Mouse (Mus musculus): ENCODE results near the gene Usp47. TPM values are rescaled to one million over a fixed set of nuclear protein-coding genes. Genes with fewer than 3 reads are reported as not detected.

Gene Usp47
- polyA plus RNA-seq, 1 experiment from 2014 or later, result 106 TPM

- Histone ChIP-seq H3K9ac (replicated peaks; ENCODE audit: low read length) (no peak overlapping the region), H3K27ac (replicated peaks; ENCODE audit: low read depth, low read length) (no peak overlapping the region), H3K9me3 (ENCODE audit: control insufficient read depth, low read length) (no peaks in the 10 kb centered on the region), H3K4me2 (ENCODE audit: low read length) (no peak overlapping the region), H3K4me1 (ENCODE audit: control insufficient read depth, insufficient read depth, low read length) (no peaks in the 10 kb centered on the region), H3K4me3 (replicated peaks; ENCODE audit: low read depth, low read length) (no peak overlapping the region), H3K36me3 (ENCODE audit: control insufficient read depth, insufficient read depth, low read length) (no peaks in the 10 kb centered on the region), H3K27me3 (ENCODE audit: control insufficient read depth, insufficient read depth, low read length) (no peaks in the 10 kb centered on the region)
- DNase-seq (no peak), ATAC-seq (ENCODE audit: low FRiP score, low TSS enrichment) (no peak)
- WGBS, result 77% methylated on average over 3 of the region's 3 CpGs
Observed at GRCm38 (mm10) chr7:112045794-112046388, 22.6 kb downstream of the Usp47 start.

DNA sequence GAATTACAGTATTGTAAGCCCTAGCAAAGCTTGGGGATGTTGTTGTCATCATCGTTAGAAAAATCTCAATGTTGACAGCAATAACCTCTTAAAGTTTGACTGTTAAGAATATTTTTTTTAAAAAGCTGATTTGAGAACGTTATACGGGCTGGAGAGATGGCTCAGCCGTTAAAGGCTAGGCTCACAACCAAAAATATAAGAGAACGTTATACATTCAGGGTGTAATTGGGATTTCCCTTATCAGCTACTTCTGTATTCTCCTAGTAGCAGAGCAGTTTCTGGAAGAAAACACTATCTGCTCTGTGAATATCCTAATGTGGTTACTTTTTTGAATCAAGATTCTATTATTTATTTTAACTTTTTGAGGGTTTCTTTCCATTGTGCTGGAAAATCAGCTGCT lies 25.3 kb downstream of the Usp47 start:
- Histone ChIP-seq H3K9ac (replicated peaks; ENCODE audit: low read length) (no peak overlapping the region), H3K4me1 (ENCODE audit: control insufficient read depth, insufficient read depth, low read length) (no peaks in the 10 kb centered on the region), H3K4me3 (replicated peaks; ENCODE audit: low read depth, low read length) (no peak overlapping the region), H3K4me2 (ENCODE audit: low read length) (no peak overlapping the region), H3K27ac (replicated peaks; ENCODE audit: low read depth, low read length) (no peak overlapping the region), H3K27me3 (ENCODE audit: control insufficient read depth, insufficient read depth, low read length) (no peaks in the 10 kb centered on the region), H3K9me3 (ENCODE audit: control insufficient read depth, low read length) (no peaks in the 10 kb centered on the region), H3K36me3 (ENCODE audit: control insufficient read depth, insufficient read depth, low read length) (no peaks in the 10 kb centered on the region)
- 96% methylated on average over 5 of the region's 5 CpGs for WGBS
- ATAC-seq (ENCODE audit: low FRiP score, low TSS enrichment) (no peak), DNase-seq (no peak)

GRCm38 (mm10) chr7:112053667-112054066 lies 30.4 kb downstream of the Usp47 start:
- H3K9ac ChIP-seq (replicated peaks; ENCODE audit: low read length), result no peak overlapping the region
- no peaks in the 10 kb centered on the region for H3K4me1 ChIP-seq (ENCODE audit: control insufficient read depth, insufficient read depth, low read length)
- H3K9me3 ChIP-seq (ENCODE audit: control insufficient read depth, low read length), result no peaks in the 10 kb centered on the region
- H3K4me2 ChIP-seq (ENCODE audit: low read length), result no peak overlapping the region
- no peaks in the 10 kb centered on the region for H3K27me3 ChIP-seq (ENCODE audit: control insufficient read depth, insufficient read depth, low read length)
- H3K36me3 ChIP-seq (ENCODE audit: control insufficient read depth, insufficient read depth, low read length), result peaks cover 22% of the 10 kb centered on the region
- H3K4me3 ChIP-seq (replicated peaks; ENCODE audit: low read depth, low read length), result no peak overlapping the region
- no peak overlapping the region for H3K27ac ChIP-seq (replicated peaks; ENCODE audit: low read depth, low read length)
- no peak for DNase-seq
- no peak for ATAC-seq (ENCODE audit: low FRiP score, low TSS enrichment)
- 76% methylated on average over 3 of the region's 3 CpGs for WGBS

DNA sequence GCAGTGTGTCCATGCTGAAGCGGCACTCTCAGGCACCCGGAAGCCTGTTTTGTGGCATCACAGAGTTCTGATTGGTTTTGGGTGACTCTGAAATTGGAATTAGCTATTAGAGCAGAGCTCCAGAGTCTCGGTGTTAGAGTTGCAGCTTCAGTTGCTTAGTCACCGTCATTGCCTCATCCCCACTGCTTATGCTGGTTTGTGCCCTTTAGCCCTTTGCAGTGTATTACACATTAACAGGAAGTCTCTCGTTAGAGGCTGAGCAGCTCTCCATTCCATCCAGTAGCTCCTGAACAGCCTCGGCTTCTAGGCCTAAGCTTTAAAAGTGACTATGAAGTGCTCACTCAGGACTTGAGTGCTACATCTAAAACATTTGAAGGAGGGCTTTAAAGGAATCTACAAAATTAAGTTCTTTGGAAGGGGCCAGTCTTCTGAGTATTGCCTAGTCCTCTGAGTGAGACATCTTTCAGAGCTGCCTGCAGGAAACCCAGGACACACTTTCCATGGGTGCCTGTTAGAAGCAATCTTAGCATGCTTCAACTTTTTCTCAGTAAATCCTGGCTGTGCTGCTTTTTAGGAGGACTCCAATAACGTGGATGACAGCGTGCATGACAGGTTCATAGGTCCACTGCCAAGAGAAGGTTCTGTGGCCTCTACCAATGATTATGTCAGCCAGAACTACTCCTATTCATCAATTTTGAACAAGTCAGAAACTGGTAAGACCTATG lies 32.8 kb downstream of the Usp47 start:
- H3K4me3 ChIP-seq (replicated peaks; ENCODE audit: low read depth, low read length), result no peak overlapping the region
- H3K27ac ChIP-seq (replicated peaks; ENCODE audit: low read depth, low read length), result no peak overlapping the region
- no peaks in the 10 kb centered on the region for H3K4me1 ChIP-seq (ENCODE audit: control insufficient read depth, insufficient read depth, low read length)
- no peak for DNase-seq
- no peaks in the 10 kb centered on the region for H3K27me3 ChIP-seq (ENCODE audit: control insufficient read depth, insufficient read depth, low read length)
- H3K4me2 ChIP-seq (ENCODE audit: low read length), result no peak overlapping the region
- ATAC-seq (ENCODE audit: low FRiP score, low TSS enrichment), result no peak
- no peak overlapping the region for H3K9ac ChIP-seq (replicated peaks; ENCODE audit: low read length)
- peaks cover 31% of the 10 kb centered on the region for H3K36me3 ChIP-seq (ENCODE audit: control insufficient read depth, insufficient read depth, low read length)
- H3K9me3 ChIP-seq (ENCODE audit: control insufficient read depth, low read length), result no peaks in the 10 kb centered on the region
- 93% methylated on average over 8 of the region's 8 CpGs for WGBS

DNA sequence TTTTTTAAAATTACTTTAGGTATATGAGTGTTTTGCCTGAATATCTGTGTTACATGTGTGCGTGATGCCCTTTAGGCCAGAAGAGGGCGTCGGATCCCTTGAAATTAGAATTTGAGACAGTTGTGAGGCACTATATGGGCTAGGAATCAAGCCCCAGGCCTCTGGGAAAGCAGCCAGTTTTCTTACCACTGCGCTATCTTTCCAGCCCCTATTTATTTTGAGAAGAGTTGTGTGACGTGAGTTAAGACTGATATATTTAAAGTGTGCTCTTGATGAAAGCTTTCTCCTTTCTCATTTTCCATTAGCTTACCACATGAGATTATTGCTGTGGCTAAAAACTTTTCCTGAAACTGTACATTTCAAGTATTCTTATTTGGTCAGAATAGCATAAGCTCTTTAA lies 51.6 kb downstream of the Usp47 start:
- no peak for DNase-seq
- H3K36me3 ChIP-seq (ENCODE audit: control insufficient read depth, insufficient read depth, low read length), result peaks cover 49% of the 10 kb centered on the region
- WGBS, result 95% methylated on average over 5 of the region's 5 CpGs

GRCm38 (mm10) chr7:112082636-112083035 lies 59.3 kb downstream of the Usp47 start:
- no peak overlapping the region for H3K27ac ChIP-seq (replicated peaks; ENCODE audit: low read depth, low read length)
- 91% methylated on average over 1 of the region's 1 CpGs for WGBS
- no peak overlapping the region for H3K4me3 ChIP-seq (replicated peaks; ENCODE audit: low read depth, low read length)
- no peaks in the 10 kb centered on the region for H3K27me3 ChIP-seq (ENCODE audit: control insufficient read depth, insufficient read depth, low read length)
- DNase-seq (no peak), ATAC-seq (ENCODE audit: low FRiP score, low TSS enrichment) (no peak)
- H3K9me3 ChIP-seq (ENCODE audit: control insufficient read depth, low read length), result no peaks in the 10 kb centered on the region
- H3K4me1 ChIP-seq (ENCODE audit: control insufficient read depth, insufficient read depth, low read length), result no peaks in the 10 kb centered on the region
- H3K9ac ChIP-seq (replicated peaks; ENCODE audit: low read length), result no peak overlapping the region
- H3K4me2 ChIP-seq (ENCODE audit: low read length), result no peak overlapping the region
- peaks cover 49% of the 10 kb centered on the region for H3K36me3 ChIP-seq (ENCODE audit: control insufficient read depth, insufficient read depth, low read length)

More for the DNA sequence above, 51.6 kb downstream of the Usp47 start:
- Histone ChIP-seq H3K9me3 (ENCODE audit: control insufficient read depth, low read length) (no peaks in the 10 kb centered on the region), H3K27me3 (ENCODE audit: control insufficient read depth, insufficient read depth, low read length) (no peaks in the 10 kb centered on the region), H3K4me2 (ENCODE audit: low read length) (no peak overlapping the region), H3K4me1 (ENCODE audit: control insufficient read depth, insufficient read depth, low read length) (no peaks in the 10 kb centered on the region), H3K27ac (replicated peaks; ENCODE audit: low read depth, low read length) (no peak overlapping the region), H3K9ac (replicated peaks; ENCODE audit: low read length) (no peak overlapping the region), H3K4me3 (replicated peaks; ENCODE audit: low read depth, low read length) (no peak overlapping the region)
- no peak for ATAC-seq (ENCODE audit: low FRiP score, low TSS enrichment)

- Histone ChIP-seq H3K27me3 (ENCODE audit: control insufficient read depth, insufficient read depth, low read length) (no peaks in the 10 kb centered on the region), H3K4me2 (ENCODE audit: low read length) (no peak overlapping the region), H3K9me3 (ENCODE audit: control insufficient read depth, low read length) (no peaks in the 10 kb centered on the region), H3K36me3 (ENCODE audit: control insufficient read depth, insufficient read depth, low read length) (peaks cover 49% of the 10 kb centered on the region), H3K27ac (replicated peaks; ENCODE audit: low read depth, low read length) (no peak overlapping the region), H3K9ac (replicated peaks; ENCODE audit: low read length) (no peak overlapping the region), H3K4me1 (ENCODE audit: control insufficient read depth, insufficient read depth, low read length) (no peaks in the 10 kb centered on the region), H3K4me3 (replicated peaks; ENCODE audit: low read depth, low read length) (no peak overlapping the region)
- DNase-seq, result no peak
- 93% methylated on average over 2 of the region's 2 CpGs for WGBS
- ATAC-seq (ENCODE audit: low FRiP score, low TSS enrichment), result no peak
Observed at GRCm38 (mm10) chr7:112084222-112084621, 60.9 kb downstream of the Usp47 start.

DNA sequence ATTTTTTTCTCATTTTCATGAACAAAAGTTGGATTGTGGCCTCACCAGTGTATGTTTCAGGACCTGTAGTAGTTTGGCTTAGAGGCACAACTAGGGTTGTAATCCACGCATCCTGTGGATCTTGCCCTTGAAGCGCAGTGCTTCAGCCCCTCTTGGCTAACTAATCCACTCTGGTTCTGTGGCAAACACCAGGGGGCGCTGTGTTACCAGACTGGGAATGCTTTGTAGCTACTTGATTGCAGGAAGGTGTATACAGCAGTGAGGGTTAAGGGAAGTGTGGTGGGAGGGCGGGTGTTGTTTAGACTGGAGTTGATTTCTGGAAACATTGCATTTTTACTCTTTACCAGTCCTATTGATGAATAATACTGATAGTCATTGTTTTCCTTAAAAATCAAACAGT lies 61.8 kb downstream of the Usp47 start:
- peaks cover 52% of the 10 kb centered on the region for H3K36me3 ChIP-seq (ENCODE audit: control insufficient read depth, insufficient read depth, low read length)
- WGBS, result 33% methylated on average over 4 of the region's 4 CpGs
- H3K9ac ChIP-seq (replicated peaks; ENCODE audit: low read length), result no peak overlapping the region
- H3K27me3 ChIP-seq (ENCODE audit: control insufficient read depth, insufficient read depth, low read length), result no peaks in the 10 kb centered on the region
- ATAC-seq (ENCODE audit: low FRiP score, low TSS enrichment), result no peak
- no peak overlapping the region for H3K27ac ChIP-seq (replicated peaks; ENCODE audit: low read depth, low read length)
- peak; percentile 90 for DNase-seq
- no peak overlapping the region for H3K4me3 ChIP-seq (replicated peaks; ENCODE audit: low read depth, low read length)
- no peaks in the 10 kb centered on the region for H3K4me1 ChIP-seq (ENCODE audit: control insufficient read depth, insufficient read depth, low read length)
- H3K9me3 ChIP-seq (ENCODE audit: control insufficient read depth, low read length), result no peaks in the 10 kb centered on the region
- no peak overlapping the region for H3K4me2 ChIP-seq (ENCODE audit: low read length)

DNA sequence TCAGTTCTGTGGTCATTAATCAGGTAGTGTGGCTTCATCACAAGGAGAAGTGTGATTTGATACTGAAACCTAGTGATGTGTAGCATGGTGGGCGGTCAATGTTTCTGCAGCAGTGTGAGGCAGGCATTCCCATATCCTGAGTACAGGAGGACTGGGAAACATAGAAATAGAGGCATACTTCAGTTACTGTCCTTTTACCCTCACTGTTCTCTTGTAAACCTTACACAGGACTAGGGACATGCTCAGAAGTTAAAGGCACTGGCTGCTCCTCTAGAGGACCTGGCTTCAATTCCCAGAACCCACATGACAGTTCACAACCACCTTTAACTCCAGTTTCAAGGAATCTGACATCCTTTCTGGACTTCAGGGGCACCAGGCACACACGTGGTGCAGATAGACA lies 62.9 kb downstream of the Usp47 start:
- no peak overlapping the region for H3K4me2 ChIP-seq (ENCODE audit: low read length)
- no peaks in the 10 kb centered on the region for H3K27me3 ChIP-seq (ENCODE audit: control insufficient read depth, insufficient read depth, low read length)
- no peak for ATAC-seq (ENCODE audit: low FRiP score, low TSS enrichment)
- no peak overlapping the region for H3K9ac ChIP-seq (replicated peaks; ENCODE audit: low read length)
- no peak overlapping the region for H3K27ac ChIP-seq (replicated peaks; ENCODE audit: low read depth, low read length)
- 94% methylated on average over 2 of the region's 2 CpGs for WGBS
- H3K36me3 ChIP-seq (ENCODE audit: control insufficient read depth, insufficient read depth, low read length), result peaks cover 63% of the 10 kb centered on the region
- H3K4me1 ChIP-seq (ENCODE audit: control insufficient read depth, insufficient read depth, low read length), result no peaks in the 10 kb centered on the region
- no peak for DNase-seq
- H3K9me3 ChIP-seq (ENCODE audit: control insufficient read depth, low read length), result no peaks in the 10 kb centered on the region
- no peak overlapping the region for H3K4me3 ChIP-seq (replicated peaks; ENCODE audit: low read depth, low read length)

Data from midbrain, embryonic 14.5 days (tissue).